11 mouse cellular contexts compared by ENCODE assay signal in the genomic region with DNA sequence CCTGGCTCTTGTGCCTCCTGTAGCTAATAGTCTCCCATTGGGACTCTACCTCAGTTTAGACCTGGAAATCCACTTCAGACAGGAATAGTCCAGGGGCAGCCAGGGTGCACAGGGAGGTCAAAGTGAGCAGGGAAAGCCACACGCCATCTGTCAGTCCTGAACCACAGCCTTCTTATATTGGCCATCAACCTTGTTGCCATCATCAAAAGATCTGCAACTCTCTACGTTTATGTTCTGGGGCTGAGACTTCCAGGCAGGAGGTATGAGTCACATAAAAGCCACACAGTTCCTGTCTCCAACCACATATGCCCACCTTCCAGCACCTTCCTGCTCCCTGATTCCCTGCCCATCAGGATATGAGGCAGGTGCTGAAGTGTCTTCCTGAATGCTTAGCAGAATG.
"Had no signal": no experiment of that assay in that cellular context is flagged by ENCODE, and none has a peak within 500 bp of the region (broad histone marks: within the 10 kb centered on the region; RNA-seq: fewer than 3 reads in every experiment).

No protein-coding gene starts in this region.

- DNase-seq: kidney, adult 9 months; kidney, postnatal 25 days; layer of hippocampus, adult 9-11 months; liver; lung, adult 18-20 months; lung, postnatal 10 days; lung, postnatal 36 days; midbrain, embryonic 14.5 days; right cerebral cortex, postnatal 14 days; right cerebral cortex, postnatal 4 days; thymus, postnatal 25 days had no signal
